ENCODE assay signal across 35 mouse cellular contexts in the genomic region with DNA sequence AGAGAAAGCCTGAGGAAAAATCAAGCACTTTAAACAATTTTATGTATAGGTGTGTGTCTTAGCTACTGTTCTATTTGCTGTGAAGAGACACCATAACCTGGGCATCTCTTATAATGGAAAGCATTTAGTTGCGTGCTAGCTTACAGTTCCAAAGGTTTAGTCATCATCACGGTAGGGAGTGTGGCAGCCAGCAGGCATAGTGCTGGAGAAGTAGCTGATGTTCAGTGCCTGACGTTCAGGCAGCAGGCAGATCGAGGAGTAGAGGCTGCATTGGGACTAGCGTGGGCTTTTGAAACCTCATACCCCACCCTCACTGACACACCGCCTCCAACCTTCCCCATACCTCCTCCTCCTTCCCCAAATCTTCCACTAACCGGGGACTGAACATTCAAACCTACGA.
"Had no signal": no experiment of that assay in that cellular context is flagged by ENCODE, and none has a peak within 500 bp of the region (broad histone marks: within the 10 kb centered on the region; RNA-seq: fewer than 3 reads in every experiment).

No protein-coding gene starts in this region.

- H3K4me2 ChIP-seq: heart, embryonic 11.5 days; heart, embryonic 12.5 days; heart, embryonic 13.5 days; heart, embryonic 15.5 days; hindbrain, embryonic 12.5 days; hindbrain, embryonic 13.5 days; hindbrain, embryonic 14.5 days; hindbrain, embryonic 15.5 days; intestine, embryonic 15.5 days; kidney, embryonic 15.5 days had no signal

- DNase-seq: heart, postnatal 10 days; heart, postnatal 14 days; heart, postnatal 36 days; heart, postnatal 4 days; kidney, adult 11 months; kidney, adult 18-20 months; kidney, adult 2 months; kidney, adult 8-10 months; kidney, adult 9 months; kidney, postnatal 10 days; kidney, postnatal 14 days; kidney, postnatal 25 days; kidney, postnatal 36 days; kidney, postnatal 4 days; layer of hippocampus, adult 9-11 months; layer of hippocampus, postnatal 36 days had no signal

- H3K36me3 ChIP-seq: heart, embryonic 12.5 days; heart, embryonic 13.5 days; heart, embryonic 15.5 days; hindbrain, embryonic 10.5 days; hindbrain, embryonic 12.5 days; hindbrain, embryonic 13.5 days; hindbrain, embryonic 15.5 days; intestine, embryonic 15.5 days; kidney, embryonic 15.5 days had no signal

- H3K27me3 ChIP-seq: heart, embryonic 12.5 days; heart, embryonic 13.5 days; heart, embryonic 15.5 days; hindbrain, embryonic 12.5 days; hindbrain, embryonic 13.5 days; hindbrain, embryonic 15.5 days; intestine, embryonic 15.5 days; kidney, embryonic 15.5 days had no signal

- H3K9me3 ChIP-seq: heart, embryonic 15.5 days; hindbrain, embryonic 13.5 days; hindbrain, embryonic 15.5 days; intestine, embryonic 15.5 days; kidney, embryonic 15.5 days had no signal

- H3K9ac ChIP-seq: heart, embryonic 12.5 days; heart, embryonic 13.5 days; heart, embryonic 15.5 days; hindbrain, embryonic 12.5 days; hindbrain, embryonic 13.5 days; hindbrain, embryonic 14.5 days; hindbrain, embryonic 15.5 days; intestine, embryonic 15.5 days; kidney, embryonic 15.5 days had no signal

- H3K4me1 ChIP-seq: heart, embryonic 12.5 days; heart, embryonic 13.5 days; heart, embryonic 15.5 days; hindbrain, embryonic 10.5 days; hindbrain, embryonic 12.5 days; hindbrain, embryonic 13.5 days; hindbrain, embryonic 15.5 days; intestine, embryonic 15.5 days; kidney, embryonic 15.5 days had no signal

- H3K4me3 ChIP-seq: heart, embryonic 12.5 days; heart, embryonic 13.5 days; heart, embryonic 15.5 days; hindbrain, embryonic 10.5 days; hindbrain, embryonic 12.5 days; hindbrain, embryonic 13.5 days; hindbrain, embryonic 15.5 days; intestine, embryonic 15.5 days; kidney, embryonic 15.5 days; layer of hippocampus, adult 2 months; left cerebral cortex, adult 2 months had no signal

- H3K27ac ChIP-seq: heart, embryonic 13.5 days; heart, embryonic 15.5 days; hindbrain, embryonic 10.5 days; hindbrain, embryonic 12.5 days; hindbrain, embryonic 13.5 days; hindbrain, embryonic 14.5 days; hindbrain, embryonic 15.5 days; hindbrain, postnatal 0 days; intestine, embryonic 15.5 days; kidney, embryonic 15.5 days; kidney, postnatal 0 days; layer of hippocampus, adult 2 months; left cerebral cortex, adult 2 months had no signal

- ATAC-seq: hindbrain, embryonic 16.5 days; hindbrain, postnatal 0 days; inflammation-experienced regulatory T-cells, adult 6 months; intestine, embryonic 15.5 days; intestine, embryonic 16.5 days; intestine, postnatal 0 days had no signal
